Mouse (Mus musculus): ENCODE measurements around the gene Macrod2.

The Macrod2 gene

GRCm38 (mm10) chr2:142401359-142401758, 2006.2 kb downstream of the Macrod2 start:
- DNase-seq: no peak

DNA sequence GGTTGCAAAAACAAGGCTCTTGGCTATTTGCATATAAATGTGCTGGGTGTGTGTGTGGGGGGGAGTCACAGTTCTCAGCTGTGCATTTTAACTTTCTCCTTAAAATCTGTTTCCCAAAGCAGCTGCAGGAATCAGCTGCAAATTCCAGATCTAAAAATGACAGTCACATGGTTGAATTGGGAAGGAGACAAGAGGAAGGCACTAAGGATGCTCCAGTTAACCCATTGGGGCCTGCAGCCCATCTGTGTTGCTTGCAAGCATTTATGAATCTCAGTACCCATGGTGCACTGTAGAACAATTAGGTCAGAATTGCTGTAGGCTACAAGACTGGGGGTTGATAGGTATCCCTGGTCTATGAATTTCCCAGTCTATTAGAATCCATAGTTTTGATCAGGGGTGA, 2008.3 kb downstream of the Macrod2 start:
- no peak for DNase-seq

GRCm38 (mm10) chr2:142404321-142404720, 2009.2 kb downstream of the Macrod2 start:
- no peak for DNase-seq

DNA sequence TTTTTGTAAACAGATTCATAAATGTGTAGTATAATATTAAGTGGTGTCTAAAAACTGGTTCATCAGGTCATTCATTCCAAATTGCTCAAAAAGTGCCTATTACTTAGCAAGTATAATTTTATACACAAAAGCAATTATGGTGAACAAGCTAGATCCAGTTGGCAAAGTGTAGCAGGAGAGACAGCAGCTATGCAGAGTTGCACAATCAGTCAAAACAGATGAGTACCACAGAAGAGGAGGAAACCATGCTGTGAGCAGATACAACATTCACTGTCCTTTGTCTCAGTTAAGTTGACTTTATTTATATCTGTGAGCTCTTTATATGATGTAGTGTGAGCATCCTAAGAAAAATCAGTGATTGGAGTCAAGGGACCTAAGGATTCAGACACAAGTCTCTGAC, 2012.2 kb downstream of the Macrod2 start:
- no peak for DNase-seq

DNA sequence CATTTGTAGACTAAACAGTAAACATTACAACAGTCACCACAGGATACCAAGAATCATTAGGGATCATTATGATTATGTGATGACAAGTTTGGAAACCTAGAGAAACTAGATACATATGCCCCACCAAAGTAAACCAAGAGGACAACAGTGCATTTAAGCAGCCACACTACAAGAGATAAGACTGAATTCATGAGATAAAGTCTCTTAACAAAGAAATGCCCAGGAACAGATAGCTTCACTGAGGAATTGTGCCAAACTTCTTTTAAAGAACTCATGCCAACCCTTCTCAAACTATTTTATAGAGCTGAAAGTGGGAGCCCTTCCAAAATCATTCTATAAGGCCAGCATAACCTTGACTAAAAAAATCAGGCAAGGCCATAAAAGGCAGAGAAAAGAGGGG, 2015.0 kb downstream of the Macrod2 start:
- no peak for DNase-seq

GRCm38 (mm10) chr2:142433126-142433525, 2038.0 kb downstream of the Macrod2 start:
- no peak for DNase-seq

- no peak for DNase-seq
These were observed 2039.6 kb downstream of the Macrod2 start for GRCm38 (mm10) chr2:142434731-142435130.

GRCm38 (mm10) chr2:142437606-142438461, 2042.7 kb downstream of the Macrod2 start:
- DNase-seq: peak; percentile 90

Data from cerebellum, adult 11 months (tissue).